Mouse (Mus musculus) ES-CJ7 (cell line): Measurements from ENCODE around the gene Zfp385b.

Experiments
- DNase-seq: peaks from one replicate; pipeline ENCODE4 v3.0.0; 2011; ENCODE audit warnings: low read depth, low spot score

The Zfp385b gene

GRCm38 (mm10) chr2:77790846-77791245, 28.6 kb downstream of the Zfp385b start:
- DNase-seq: no peak

GRCm38 (mm10) chr2:77790295-77790694, 29.1 kb downstream of the Zfp385b start:
- DNase-seq: no peak

- no peak for DNase-seq
Observed at GRCm38 (mm10) chr2:77781390-77781789, 38.0 kb downstream of the Zfp385b start.

- DNase-seq: no peak
Observed at GRCm38 (mm10) chr2:77777781-77778180, 41.7 kb downstream of the Zfp385b start.

- DNase-seq: no peak
Observed at GRCm38 (mm10) chr2:77777047-77777686, 42.3 kb downstream of the Zfp385b start.

GRCm38 (mm10) chr2:77775247-77775880, 44.1 kb downstream of the Zfp385b start:
- DNase-seq: no peak

GRCm38 (mm10) chr2:77770056-77770697, 49.3 kb downstream of the Zfp385b start:
- DNase-seq: no peak

- no peak for DNase-seq
Observed at GRCm38 (mm10) chr2:77768321-77768886, 51.0 kb downstream of the Zfp385b start.

- DNase-seq: no peak
Observed at GRCm38 (mm10) chr2:77761967-77762366, 57.5 kb downstream of the Zfp385b start.

GRCm38 (mm10) chr2:77758403-77759071, 60.9 kb downstream of the Zfp385b start:
- no peak for DNase-seq

- DNase-seq: peak; percentile 28
Observed at GRCm38 (mm10) chr2:77752491-77752890, 66.9 kb downstream of the Zfp385b start.

GRCm38 (mm10) chr2:77749631-77750030, 69.8 kb downstream of the Zfp385b start:
- no peak for DNase-seq

GRCm38 (mm10) chr2:77746417-77746816, 73.0 kb downstream of the Zfp385b start:
- DNase-seq: no peak

GRCm38 (mm10) chr2:77745246-77745645, 74.2 kb downstream of the Zfp385b start:
- DNase-seq: no peak

GRCm38 (mm10) chr2:77742359-77742758, 77.1 kb downstream of the Zfp385b start:
- DNase-seq: no peak

GRCm38 (mm10) chr2:77730196-77730595, 89.2 kb downstream of the Zfp385b start:
- no peak for DNase-seq

GRCm38 (mm10) chr2:77726798-77727197, 92.6 kb downstream of the Zfp385b start:
- DNase-seq: no peak

- DNase-seq: no peak
Observed at GRCm38 (mm10) chr2:77720806-77721205, 98.6 kb downstream of the Zfp385b start.

GRCm38 (mm10) chr2:77716367-77716766, 103.1 kb downstream of the Zfp385b start:
- DNase-seq: no peak

- peak; percentile 9 for DNase-seq
Observed at GRCm38 (mm10) chr2:77713886-77714285, 105.6 kb downstream of the Zfp385b start.

GRCm38 (mm10) chr2:77711751-77712150, 107.7 kb downstream of the Zfp385b start:
- no peak for DNase-seq

GRCm38 (mm10) chr2:77709206-77709794, 110.1 kb downstream of the Zfp385b start:
- DNase-seq: peak; percentile 58
